Mouse (Mus musculus) liver, postnatal 0 days (tissue): ENCODE data around the gene Sdc4.

ENCODE experiments used
- CTCF ChIP-seq: sonication (generic); IDR thresholded peaks from 2 replicates; pipeline ENCODE4 v1.5.1; 2016; ENCODE audit warnings: antibody characterized with exemption, low read depth
- EP300 ChIP-seq: IDR thresholded peaks from 2 replicates; pipeline ENCODE4 v1.6.1; 2016; ENCODE audit warnings: antibody characterized with exemption, low read depth, mild to moderate bottlenecking

GRCm38 (mm10) chr2:164458535-164458934 lies 14.8 kb upstream of the Sdc4 start:
- TF ChIP-seq EP300 (peak; percentile 86), CTCF (no peak)
